Comparison of ENCODE assay signal across 23 mouse cellular contexts in genomic region chr15:70982719-70983118, GRCm38 (mm10).
DNase-seq lines count a peak whose midpoint lies in the region; ATAC-seq and TF ChIP-seq lines count a peak whose summit lies in the region.
"Had no signal": no experiment of that assay in that cellular context is flagged by ENCODE, and none has a peak within 500 bp of the region (broad histone marks: within the 10 kb centered on the region; RNA-seq: fewer than 3 reads in every experiment).

No protein-coding gene starts in this region.

- no peak overlapping the region for H3K9ac ChIP-seq in kidney, postnatal 0 days (ENCODE audit: low read depth, low read length)
- no peak overlapping the region for H3K9ac ChIP-seq in neural tube, embryonic 12.5 days
- no peak overlapping the region for H3K9ac ChIP-seq in neural tube, embryonic 15.5 days (replicated peaks)
- no peak overlapping the region for H3K9ac ChIP-seq in neural tube, embryonic 14.5 days (replicated peaks; ENCODE audit: low read depth, low read length)
- H3K9ac ChIP-seq: embryonic facial prominence, embryonic 13.5 days; embryonic facial prominence, embryonic 15.5 days; forebrain, embryonic 12.5 days had no signal

- TF ChIP-seq CTCF in kidney, postnatal 0 days (IDR thresholded peaks at IDR 0.05; ENCODE audit: low read depth), result no peak

- H3K27ac ChIP-seq in kidney, postnatal 0 days, result no peak overlapping the region
- no peak overlapping the region for H3K27ac ChIP-seq in neural tube, embryonic 12.5 days
- H3K27ac ChIP-seq in neural tube, embryonic 15.5 days (replicated peaks), result no peak overlapping the region
- H3K27ac ChIP-seq in neural tube, embryonic 14.5 days (ENCODE audit: low read depth, low read length), result no peak overlapping the region
- H3K27ac ChIP-seq: embryonic facial prominence, embryonic 13.5 days; embryonic facial prominence, embryonic 15.5 days; forebrain, embryonic 10.5 days; forebrain, embryonic 12.5 days had no signal

- no peaks in the 10 kb centered on the region for H3K4me1 ChIP-seq in kidney, postnatal 0 days (replicated peaks; ENCODE audit: insufficient read depth, low read length)
- no peaks in the 10 kb centered on the region for H3K4me1 ChIP-seq in neural tube, embryonic 12.5 days
- H3K4me1 ChIP-seq in neural tube, embryonic 15.5 days, result no peaks in the 10 kb centered on the region
- H3K4me1 ChIP-seq in neural tube, embryonic 14.5 days (ENCODE audit: control insufficient read depth, insufficient read depth, low read length), result no peaks in the 10 kb centered on the region
- H3K4me1 ChIP-seq: embryonic facial prominence, embryonic 13.5 days; embryonic facial prominence, embryonic 15.5 days; forebrain, embryonic 10.5 days; forebrain, embryonic 12.5 days had no signal

- WGBS in kidney, postnatal 0 days, result 32% methylated on average over 3 of the region's 3 CpGs
- 42% methylated on average over 3 of the region's 3 CpGs for WGBS in neural tube, embryonic 12.5 days
- 24% methylated on average over 3 of the region's 3 CpGs for WGBS in neural tube, embryonic 15.5 days
- WGBS in neural tube, embryonic 14.5 days, result 24% methylated on average over 3 of the region's 3 CpGs

- H3K4me3 ChIP-seq in kidney, postnatal 0 days (replicated peaks; ENCODE audit: low read depth, low read length), result no peak overlapping the region
- no peak overlapping the region for H3K4me3 ChIP-seq in neural tube, embryonic 12.5 days
- no peak overlapping the region for H3K4me3 ChIP-seq in neural tube, embryonic 15.5 days (replicated peaks)
- H3K4me3 ChIP-seq in neural tube, embryonic 14.5 days (ENCODE audit: low read depth, low read length), result no peak overlapping the region
- H3K4me3 ChIP-seq: embryonic facial prominence, embryonic 13.5 days; embryonic facial prominence, embryonic 15.5 days; erythroblast, embryonic 14.5 days; forebrain, embryonic 10.5 days; forebrain, embryonic 12.5 days had no signal

- H3K27me3 ChIP-seq in kidney, postnatal 0 days (ENCODE audit: insufficient read depth, low read length), result no peaks in the 10 kb centered on the region
- H3K27me3 ChIP-seq in neural tube, embryonic 12.5 days (replicated peaks), result no peaks in the 10 kb centered on the region
- no peaks in the 10 kb centered on the region for H3K27me3 ChIP-seq in neural tube, embryonic 15.5 days (replicated peaks)
- no peaks in the 10 kb centered on the region for H3K27me3 ChIP-seq in neural tube, embryonic 14.5 days (ENCODE audit: control insufficient read depth, insufficient read depth, low read length)
- H3K27me3 ChIP-seq: embryonic facial prominence, embryonic 13.5 days; embryonic facial prominence, embryonic 15.5 days; forebrain, embryonic 12.5 days had no signal

- no peak overlapping the region for H3K4me2 ChIP-seq in kidney, postnatal 0 days (ENCODE audit: low read length)
- H3K4me2 ChIP-seq in neural tube, embryonic 12.5 days (replicated peaks), result no peak overlapping the region
- no peak overlapping the region for H3K4me2 ChIP-seq in neural tube, embryonic 15.5 days
- H3K4me2 ChIP-seq in neural tube, embryonic 14.5 days (ENCODE audit: low read depth, low read length), result no peak overlapping the region
- H3K4me2 ChIP-seq: embryonic facial prominence, embryonic 13.5 days; embryonic facial prominence, embryonic 15.5 days; forebrain, embryonic 12.5 days had no signal

- no peaks in the 10 kb centered on the region for H3K36me3 ChIP-seq in kidney, postnatal 0 days (ENCODE audit: insufficient read depth, low read length)
- no peaks in the 10 kb centered on the region for H3K36me3 ChIP-seq in neural tube, embryonic 12.5 days
- H3K36me3 ChIP-seq in neural tube, embryonic 15.5 days, result no peaks in the 10 kb centered on the region
- H3K36me3 ChIP-seq in neural tube, embryonic 14.5 days (ENCODE audit: control insufficient read depth, insufficient read depth, low read length), result no peaks in the 10 kb centered on the region
- H3K36me3 ChIP-seq: embryonic facial prominence, embryonic 13.5 days; embryonic facial prominence, embryonic 15.5 days; forebrain, embryonic 10.5 days; forebrain, embryonic 12.5 days had no signal

- no peaks in the 10 kb centered on the region for H3K9me3 ChIP-seq in kidney, postnatal 0 days (replicated peaks; ENCODE audit: low read length)
- no peaks in the 10 kb centered on the region for H3K9me3 ChIP-seq in neural tube, embryonic 12.5 days
- no peaks in the 10 kb centered on the region for H3K9me3 ChIP-seq in neural tube, embryonic 15.5 days (replicated peaks)
- H3K9me3 ChIP-seq in neural tube, embryonic 14.5 days (ENCODE audit: control insufficient read depth, low read length), result no peaks in the 10 kb centered on the region
- H3K9me3 ChIP-seq: embryonic facial prominence, embryonic 13.5 days; embryonic facial prominence, embryonic 15.5 days; forebrain, embryonic 10.5 days; forebrain, embryonic 12.5 days had no signal

- ATAC-seq in kidney, postnatal 0 days (replicated peaks; ENCODE audit: low FRiP score, low read depth), result no peak
- ATAC-seq in neural tube, embryonic 12.5 days (ENCODE audit: low FRiP score, low read depth), result peak; percentile 51; the same call in 1 of the 2 replicates
- no peak for ATAC-seq in neural tube, embryonic 15.5 days (ENCODE audit: low FRiP score)
- peak; percentile 85; the same call in 1 of the 2 replicates for ATAC-seq in neural tube, embryonic 14.5 days (ENCODE audit: low read depth)
- ATAC-seq: forebrain, embryonic 14.5 days had no signal

- peak; percentile 2 for DNase-seq in kidney, postnatal 0 days (ENCODE audit: low spot score)
- no peak for DNase-seq in kidney, adult 11 months
- DNase-seq in mesoderm, embryonic 11.5 days (ENCODE audit: low read depth, low spot score), result peak; percentile 7
- DNase-seq in ovary, postnatal 10 days (ENCODE audit: low spot score), result no peak
- DNase-seq: adrenal gland, adult 2 months; adrenal gland, postnatal 10 days; adrenal gland, postnatal 25 days; cerebellum, adult 11 months; cerebellum, adult 18-20 months; cerebellum, adult 8-10 months; cerebellum, adult 9-11 months; cerebellum, postnatal 14 days; cerebellum, postnatal 36 days; embryo, embryonic 11 days had no signal

Comparison
In these comparisons a context has a peak if more than half of its experiments do, and no peak if none do; other contexts are left out.
1. ATAC-seq: peak in neural tube, embryonic 12.5 days (single experiment) and neural tube, embryonic 14.5 days (single experiment); none in kidney, postnatal 0 days (single experiment) and neural tube, embryonic 15.5 days (single experiment).
2. DNase-seq: peak in kidney, postnatal 0 days (single experiment) and mesoderm, embryonic 11.5 days (single experiment); none in kidney, adult 11 months (single experiment) and ovary, postnatal 10 days (single experiment).